Mouse (Mus musculus) CD4-positive, CD25-positive, alpha-beta regulatory T cell, adult 2 months (primary cell): Measurements from ENCODE around the gene Adnp.
A peak's percentile ranks its signal among the peaks of the same experiment; 100 is the strongest.
"Not testable (repeated sequence)": the region's sequence is repeated elsewhere in the genome, so short reads cannot be mapped to it uniquely, and the experiment has no call there.

Source experiments
- DNase-seq: peaks from one replicate; pipeline ENCODE4 v3.0.0-alpha.2; 2012; ENCODE audit warnings: low read depth, low spot score

Adnp gene

DNA sequence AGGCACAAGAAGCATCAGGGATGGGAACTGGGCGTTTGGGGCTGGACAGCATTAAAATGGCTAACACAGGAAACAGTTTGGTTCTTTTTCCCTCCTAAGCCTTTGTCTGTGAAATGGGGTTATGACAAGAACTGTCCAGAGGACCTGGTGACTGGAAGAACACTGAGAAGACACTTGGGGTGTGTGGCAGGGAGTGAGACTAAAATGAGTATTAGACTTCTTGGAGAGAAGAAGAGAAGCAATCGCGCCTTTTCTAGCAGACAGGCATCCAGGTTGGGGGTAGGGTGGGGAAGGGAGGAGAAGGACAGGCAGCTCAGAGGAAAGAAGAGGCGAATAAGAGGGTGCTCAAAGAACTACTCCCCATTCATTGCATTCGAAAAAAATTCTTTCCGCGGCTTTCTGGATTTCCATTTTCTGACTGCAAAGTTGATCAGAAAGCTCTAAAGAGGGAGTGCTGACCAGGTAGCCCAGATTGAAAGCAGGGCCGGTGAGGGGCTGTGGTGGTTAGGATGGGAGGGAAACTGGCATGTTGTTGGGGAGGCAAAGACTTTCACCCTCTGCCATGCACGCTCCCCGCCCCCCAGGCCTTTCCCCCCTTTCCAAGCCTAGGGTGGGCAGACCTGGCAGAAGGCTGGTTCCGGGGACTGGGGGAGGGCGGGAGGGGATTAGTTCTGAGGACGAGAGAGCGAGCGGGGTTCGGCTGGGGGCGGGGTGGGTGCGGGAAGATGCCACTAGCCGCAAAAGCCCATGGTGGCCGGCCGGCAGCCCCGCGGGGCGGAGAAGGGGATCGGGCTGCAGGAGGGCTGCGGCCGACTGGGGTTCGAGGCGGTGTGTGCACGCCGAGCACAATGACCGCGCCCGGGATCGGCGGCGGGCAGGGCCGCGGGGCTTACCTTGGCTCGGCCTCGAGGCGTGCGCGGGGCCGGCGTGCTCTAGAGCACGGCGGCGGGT is 956 bp downstream of the Adnp start:
- DNase-seq = peak; percentile 54

DNA sequence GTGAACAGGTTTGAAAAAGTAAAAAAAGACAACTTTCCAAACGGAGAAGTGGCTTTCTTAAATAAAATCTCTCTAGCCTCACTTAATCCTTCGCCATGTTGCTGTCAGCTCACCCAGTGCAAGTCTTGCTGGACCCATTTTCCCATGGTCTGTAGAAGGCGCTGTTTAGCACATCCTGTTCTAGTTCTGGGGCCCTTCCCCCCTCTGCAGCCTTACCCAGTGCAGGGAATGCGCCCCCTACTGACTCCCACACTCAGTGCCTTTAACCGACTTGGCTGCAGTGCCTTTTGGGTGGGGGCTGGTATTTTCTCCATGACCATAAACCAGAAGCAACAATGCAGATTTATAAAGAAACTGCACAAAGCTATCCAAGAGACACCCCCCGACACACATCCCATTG is 1.6 kb downstream of the Adnp start:
- DNase-seq = peak; percentile 97

DNA sequence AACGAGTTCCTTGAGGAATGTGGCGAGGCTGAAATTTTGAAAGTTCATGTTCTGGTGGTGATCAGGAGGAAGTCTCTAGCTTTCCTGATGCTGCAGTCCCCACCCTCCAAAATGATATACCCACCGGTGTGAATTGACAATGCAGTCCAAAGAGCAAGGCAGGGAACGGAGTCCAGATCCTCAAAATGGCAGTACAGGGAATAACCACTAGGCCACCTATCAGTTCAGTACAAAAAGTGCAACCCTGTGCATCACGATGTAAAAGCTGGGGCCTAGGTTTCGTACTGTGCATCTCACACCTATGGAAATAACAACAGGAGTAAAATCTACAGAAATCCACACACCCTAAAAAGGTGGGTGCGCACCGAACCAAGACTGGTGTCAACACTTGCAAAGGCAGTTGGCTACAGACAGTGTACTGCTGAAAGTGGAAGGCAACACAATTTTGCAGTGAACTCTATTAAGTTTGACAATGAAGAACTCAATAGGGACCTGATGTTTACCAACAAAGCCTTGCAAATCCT is 2.4 kb downstream of the Adnp start:
- DNase-seq = peak; percentile 14

DNA sequence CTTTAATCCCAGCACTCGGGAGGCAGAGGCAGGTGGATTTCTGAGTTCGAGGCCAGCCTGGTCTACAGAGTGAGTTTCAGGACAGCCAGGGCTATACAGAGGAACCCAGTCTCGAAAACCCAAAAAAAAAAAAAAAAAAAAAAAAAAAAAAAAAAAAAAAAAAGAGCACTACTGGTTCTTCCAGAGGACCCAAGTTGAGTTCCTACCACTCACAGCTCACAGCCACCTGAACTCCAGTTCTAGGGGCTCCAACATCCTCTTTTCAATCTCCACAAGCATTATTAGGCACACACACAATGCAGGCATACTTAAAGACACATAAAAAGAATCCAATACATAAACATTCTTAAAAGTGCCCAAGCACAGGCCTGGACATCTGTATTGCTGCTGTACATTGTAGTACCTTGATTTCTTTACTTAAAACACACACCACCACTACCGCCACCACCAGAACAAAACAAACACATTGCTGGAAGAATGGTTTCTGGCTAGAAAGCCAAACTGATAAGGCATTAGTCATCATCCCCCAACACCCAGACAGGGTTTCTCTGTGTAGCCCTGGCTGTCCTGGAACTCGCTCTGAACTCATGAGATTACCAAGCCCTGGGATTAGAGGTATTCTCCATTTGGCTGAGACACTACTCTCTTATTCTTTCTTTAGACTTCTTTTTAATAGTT is 6.8 kb downstream of the Adnp start:
- no peak for DNase-seq

DNA sequence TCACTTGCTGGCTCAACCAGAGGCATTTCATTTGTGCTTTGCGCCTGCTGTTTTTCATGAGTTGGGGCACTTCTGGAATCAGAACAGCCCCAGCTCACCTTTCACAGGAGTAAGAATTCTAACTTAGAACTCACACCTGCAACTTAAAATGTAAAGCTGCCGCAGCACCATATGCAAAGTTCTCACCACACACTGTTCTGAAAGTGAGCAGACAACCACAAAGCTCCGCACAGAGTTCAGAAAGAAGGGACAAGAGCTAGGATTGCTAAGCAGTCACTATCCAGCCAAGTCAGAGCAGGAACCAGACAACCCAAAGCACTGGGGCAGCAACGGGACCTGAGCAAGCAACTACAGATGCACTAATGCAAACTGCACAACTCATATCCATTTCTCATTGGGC is 7.4 kb downstream of the Adnp start:
- DNase-seq = no peak

DNA sequence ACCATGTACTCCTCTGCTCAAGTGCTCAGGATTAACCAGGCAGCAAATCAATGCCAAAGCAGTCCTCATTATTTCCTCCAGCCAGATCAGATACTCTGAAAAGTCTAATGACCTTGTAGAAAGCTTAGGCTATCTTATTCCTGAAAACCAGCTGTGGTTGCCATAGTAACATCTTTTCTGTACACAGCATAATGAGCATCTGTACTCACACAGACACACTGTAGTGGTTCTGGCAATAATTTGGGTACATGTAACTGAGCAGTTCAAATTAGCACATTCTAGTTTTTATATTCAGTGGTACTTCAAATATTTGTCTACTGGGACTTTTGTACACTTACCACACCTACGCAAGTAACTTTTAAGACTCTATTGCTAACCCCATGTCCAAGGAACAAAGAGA is 8.5 kb downstream of the Adnp start:
- no peak for DNase-seq

DNA sequence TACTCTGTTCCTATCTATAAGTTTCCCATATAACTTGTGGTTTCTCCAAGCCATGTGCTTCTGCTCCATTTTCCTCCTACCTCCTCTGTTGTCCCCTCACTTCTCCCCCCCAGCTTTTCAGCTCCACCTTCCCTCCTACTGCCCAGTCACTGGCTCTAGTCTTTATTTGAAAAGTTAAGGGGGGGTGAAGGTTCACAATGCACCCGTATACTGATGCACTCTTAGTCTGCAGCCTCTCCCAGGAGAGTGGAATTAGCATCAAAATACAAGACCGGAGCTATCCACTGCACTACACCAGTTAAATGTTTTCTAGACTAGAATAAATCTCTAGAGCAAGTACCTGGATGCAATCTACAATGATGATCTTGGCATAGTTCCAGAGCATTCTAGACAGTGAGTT is 11.2 kb downstream of the Adnp start:
- no peak for DNase-seq

DNA sequence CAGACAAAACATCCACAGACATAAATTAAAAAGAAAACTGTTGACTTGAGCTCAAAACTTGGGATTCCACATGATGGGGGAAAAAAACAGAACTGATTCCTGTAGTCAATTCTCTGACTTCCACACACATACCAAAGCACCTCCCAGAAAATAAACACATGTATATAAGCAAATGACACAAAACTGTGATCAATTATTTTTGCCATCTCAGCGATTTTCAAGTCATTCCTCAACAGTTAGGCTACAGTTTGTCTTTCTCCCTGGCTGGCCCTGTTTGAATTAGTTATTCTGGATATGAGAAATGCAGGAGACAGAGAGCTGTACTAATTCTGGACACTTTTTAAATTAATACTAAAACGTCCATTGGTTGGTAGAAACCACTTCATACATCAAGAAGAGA is 13.2 kb downstream of the Adnp start:
- no peak for DNase-seq

DNA sequence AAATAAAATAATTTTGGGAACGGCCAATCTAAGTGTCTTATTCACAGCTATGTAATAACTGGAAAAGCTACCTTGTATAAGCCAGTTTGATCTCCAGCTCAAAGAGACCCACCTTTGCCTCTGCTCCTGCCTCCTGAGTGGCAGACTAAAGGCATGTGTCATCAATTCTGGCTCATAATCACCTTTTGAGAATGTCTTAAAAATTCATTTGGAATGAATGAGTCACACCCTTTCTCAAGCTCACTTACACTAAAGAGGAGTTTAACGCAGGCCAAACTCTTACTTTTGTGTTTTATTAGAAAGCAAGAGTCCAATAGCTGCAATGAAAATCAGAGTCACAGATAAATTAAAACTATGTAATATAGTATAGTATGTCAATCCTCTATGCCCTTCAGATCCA is 15.1 kb downstream of the Adnp start:
- DNase-seq = no peak

DNA sequence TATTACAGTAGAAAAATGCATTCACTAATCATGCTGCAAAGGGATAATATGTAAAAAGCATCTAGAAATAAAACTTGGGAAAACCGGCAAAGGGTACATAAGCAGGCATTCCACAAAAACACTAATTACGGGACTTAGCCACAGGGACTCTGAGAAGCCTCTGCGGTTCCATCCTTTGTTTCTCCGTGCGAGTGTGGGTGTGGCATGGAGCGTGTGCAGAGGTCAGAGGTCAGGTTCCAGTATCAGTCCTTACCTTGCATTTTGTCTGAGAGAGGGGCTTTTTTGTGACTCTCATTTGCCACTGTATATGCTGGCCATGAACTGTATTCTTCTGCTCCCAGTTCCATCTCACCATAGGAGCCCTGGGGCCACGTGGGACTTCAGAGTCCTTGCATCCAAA is 31.0 kb downstream of the Adnp start:
- no peak for DNase-seq

DNA sequence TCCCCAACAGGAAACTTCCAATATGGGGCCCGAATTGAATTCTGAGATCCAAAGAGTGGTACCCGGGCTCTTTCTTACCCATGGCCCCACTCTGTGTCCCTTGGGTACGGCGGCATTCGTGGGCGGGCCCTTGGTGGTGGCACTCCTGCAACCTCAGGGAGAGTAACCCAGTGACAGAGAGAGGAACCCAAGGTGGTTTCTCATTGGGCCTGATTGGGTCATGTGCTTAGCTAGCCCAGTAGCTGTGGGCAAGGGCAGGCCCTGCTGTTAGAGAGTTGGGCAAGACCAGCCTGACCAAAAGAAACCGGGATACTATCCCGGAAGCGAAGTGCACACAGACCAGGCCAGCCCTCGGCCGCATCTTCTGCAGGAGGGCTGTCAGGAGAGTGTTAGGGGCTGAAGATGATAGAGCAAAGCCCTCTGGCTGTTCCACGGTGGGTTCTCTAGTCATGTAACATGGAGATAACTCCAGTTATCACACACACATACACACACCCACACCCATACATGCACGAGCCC is 36.7 kb downstream of the Adnp start:
- peak; percentile 69 for DNase-seq

DNA sequence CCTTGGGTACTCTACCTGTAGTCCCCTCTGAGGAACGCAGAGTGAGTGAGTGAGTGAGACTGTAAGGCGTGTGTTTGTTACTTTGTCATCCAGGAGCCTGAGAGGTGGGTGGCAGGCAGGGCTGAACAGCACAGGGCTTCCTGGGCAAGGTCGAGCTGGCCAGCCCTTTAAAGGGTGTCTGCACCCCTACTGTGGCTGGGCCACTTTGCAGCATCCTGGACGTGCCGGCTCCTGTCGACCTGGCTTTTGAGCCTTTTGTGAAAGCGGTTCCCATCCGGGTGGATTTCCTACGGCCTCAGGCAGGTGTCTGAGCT is 37.2 kb downstream of the Adnp start:
- no peak for DNase-seq

DNA sequence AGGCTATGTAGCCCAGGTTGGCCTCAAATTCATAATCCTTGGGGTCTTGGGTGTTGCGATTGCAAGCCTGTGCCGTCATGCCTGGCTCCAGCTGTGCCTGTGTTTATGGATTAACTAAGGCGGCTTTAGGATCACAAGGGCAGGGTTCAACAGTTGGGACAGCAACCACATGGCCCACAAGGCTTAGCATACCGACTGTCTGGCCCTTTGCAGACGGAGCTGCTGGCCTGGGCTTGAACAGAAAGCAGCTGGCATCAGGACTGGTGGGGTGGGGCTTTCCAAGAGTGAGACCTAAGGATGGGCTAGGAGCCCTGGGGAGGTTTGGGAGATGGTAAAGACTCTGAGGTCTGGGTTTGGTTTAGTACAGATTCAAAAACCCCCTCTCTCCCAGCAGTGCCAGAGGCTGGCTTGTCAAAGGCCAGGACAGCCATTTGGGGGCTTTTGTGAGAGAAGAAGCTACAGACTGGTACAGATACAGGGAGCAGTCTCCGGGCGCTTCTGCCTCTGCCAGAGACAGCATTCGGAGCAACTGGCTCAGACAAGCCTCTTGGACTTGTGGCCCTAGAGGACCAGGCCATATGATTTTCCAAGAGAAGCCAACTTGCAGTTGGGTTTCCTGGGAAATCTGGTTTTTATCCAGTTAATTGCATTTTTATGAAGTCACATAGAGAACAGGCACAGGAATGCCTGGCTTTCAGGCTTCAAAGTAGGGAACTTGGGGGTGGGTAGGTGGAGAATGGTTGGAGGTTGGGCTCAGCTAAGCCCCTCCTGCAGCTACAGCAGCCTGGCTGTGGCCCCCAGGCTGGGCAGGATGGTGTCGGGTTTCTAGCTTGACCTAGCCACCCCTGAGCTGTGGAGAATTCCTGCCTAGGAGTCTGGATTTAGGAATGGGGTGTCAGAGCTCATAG is 37.8 kb downstream of the Adnp start:
- no peak for DNase-seq

DNA sequence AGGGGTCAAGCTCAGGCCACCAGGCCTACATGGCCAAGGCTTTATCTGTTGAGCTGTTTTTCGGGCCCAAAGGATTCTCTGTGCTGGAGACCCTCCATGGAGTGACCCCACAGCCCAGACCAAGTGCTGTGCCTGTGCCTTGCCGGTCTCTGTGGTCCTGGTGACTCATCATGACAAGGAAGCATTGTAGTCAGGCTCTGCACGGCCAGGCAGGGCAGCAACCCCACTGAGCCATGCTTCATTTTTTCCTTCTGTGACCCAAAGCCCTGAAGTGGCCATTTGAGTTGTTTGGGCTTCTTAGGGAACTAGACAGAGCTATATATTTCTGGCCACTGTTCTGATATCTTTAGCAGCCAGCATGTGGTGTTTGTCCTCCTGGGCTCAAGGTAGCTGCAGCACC is 39.1 kb downstream of the Adnp start:
- no peak for DNase-seq

DNA sequence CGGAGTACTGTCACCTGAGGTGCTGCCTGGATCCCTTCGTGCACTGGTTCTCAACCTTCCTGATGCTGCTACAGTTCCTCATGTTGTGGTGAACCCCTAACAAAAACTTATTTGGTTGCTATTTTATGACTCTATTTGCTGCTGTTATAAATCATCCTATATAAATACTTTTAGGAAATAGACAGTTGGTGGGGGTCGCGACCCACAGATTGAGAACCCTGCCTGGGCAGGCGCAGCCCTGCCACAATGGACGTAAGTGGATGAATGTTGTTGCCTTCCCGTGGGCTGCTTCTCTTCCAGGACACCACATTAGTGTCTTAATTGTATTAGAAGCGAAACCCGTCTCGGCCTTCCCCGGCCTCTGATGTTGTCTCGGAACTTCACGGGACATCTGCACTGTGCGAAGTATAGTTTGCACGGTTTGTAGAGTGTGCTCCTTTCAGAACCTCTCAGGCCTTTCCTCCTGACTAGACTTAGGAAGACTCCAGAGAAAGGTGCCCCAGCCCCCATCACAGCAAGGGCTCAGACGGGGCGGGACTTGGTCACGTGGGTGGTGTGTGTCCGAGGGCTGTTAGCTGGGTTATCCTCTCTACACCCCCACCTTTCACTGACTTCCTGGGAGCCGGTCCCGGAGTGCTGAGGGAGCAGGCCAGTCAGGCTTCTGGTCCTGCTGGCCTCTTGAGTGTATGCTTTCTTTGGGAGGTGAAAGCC is 40.0 kb downstream of the Adnp start:
- no peak for DNase-seq

DNA sequence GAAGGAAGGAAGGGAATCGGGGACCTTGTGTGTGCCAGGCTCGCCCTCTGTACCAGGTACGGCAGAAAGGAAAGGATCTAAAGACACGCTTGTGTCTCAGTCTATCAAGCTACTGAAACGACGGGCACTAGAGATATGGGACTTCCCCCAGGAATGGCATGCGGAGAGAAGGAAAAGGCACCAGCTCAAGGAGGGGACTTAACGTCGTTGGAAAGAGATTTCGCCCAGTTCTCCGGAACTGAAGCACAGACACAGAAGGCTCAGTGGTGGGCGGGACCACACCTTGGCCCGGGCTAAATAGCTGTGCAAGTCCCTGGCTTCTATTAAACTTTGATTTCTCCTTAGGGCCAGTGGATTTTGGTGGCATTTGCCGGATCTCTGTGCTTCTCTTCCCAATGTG is 44.9 kb downstream of the Adnp start:
- peak; percentile 31 for DNase-seq

DNA sequence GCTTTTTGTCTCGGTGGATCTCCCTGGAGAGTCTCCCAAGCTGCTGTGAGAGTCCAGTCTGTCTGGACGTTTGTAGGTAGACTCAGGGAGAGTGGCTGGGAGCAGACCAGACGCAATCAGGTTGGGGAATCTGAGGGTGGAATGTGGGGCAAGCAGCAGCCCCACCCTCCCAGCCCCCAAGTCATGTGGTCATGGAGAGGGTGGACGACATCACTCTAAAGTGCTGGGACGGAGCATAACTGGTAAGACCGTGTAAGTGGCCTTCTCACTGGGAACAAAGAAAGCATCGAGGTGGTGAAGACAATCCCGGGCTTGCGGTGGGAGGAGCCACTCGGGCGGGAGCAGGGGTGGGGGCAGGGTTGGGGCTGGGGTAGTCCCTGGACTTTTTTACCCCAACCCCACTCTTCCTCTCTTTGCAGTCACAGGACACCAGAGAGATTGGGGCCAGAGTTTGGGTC is 45.4 kb downstream of the Adnp start:
- DNase-seq = no peak

DNA sequence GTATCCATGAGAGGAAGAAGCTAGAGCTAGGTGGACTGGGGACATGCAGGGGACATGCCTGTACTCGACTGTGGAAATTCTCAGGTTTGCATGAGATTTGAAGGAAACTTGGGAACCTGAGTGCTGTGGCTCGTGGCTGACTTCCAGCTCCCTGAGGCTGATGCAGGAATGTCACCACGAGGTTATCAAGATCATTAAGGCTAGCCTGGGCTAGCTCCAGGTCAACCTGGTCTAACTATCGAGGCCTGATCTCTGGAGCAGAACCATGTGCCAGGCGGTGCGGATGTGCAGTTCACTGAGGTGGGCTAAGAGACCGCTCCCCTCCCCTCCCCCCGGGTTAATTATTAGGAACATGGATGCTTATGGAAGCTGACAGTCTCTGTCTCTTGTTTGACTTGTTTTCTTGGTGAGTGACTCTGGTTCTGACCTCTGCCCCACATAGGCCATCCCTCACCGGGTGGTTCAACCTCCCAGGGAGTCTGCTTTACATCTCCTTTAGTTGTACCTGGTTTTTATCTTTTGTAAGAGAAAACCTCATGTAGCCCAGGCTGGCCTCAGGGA is 46.5 kb downstream of the Adnp start:
- no peak for DNase-seq

DNA sequence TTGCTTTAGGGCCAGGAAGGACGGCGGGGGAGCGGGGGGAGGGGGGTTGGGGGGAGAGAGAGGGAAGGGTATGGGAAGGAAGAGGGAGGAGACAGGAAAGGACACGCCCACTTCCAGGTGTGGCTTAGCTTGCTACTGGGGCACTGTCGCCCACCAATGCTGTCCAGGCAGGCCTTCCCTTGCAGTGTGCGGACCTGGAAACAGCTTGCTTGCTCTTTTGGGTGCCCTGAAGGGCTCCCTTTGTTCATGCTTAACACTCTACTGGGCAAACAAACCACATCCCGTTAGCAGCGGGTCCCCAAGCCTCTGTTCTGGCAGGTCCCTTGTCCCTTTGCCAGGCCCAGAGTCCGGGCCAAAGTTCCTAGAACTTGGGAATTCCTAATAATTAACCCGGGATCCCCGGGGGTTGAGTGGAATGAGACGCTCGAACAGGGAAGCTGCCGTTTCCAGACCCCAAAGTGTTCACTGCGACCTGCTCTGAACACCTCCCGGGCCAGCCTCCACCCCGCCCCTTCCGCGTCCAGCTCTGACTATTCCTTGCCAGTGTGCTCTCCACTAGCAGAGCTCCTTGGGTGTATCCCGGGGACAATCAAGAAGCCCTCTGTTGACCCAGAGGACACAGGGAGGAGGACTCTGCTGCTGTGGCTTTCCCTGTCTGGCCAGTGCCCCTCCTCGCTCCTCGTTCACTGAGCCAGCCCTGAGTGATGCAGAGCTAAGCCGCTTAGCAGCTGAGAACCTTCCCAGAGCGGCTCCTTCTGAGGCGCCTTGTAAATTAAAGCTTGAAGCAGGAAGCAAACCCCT is 47.8 kb downstream of the Adnp start:
- peak; percentile 68 for DNase-seq

DNA sequence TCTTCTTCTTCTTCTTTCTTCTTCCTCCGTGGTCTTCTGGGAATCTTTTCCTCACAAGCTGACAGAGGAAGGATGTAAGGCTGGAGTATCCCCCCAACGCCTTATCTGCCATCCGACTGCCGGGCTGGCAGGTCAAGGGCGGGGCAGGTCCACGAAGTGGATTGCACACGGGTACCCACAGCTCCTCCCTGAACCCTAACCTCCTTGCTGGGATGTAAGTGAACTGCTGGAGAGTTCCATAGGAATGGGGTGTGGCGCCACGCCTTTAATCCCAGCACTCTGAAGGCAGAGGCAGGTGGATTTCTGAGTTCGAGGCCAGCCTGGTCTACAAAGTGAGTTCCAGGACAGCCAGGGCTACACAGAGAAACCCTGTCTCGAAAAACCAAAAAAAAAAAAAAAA is 48.9 kb downstream of the Adnp start:
- DNase-seq = not testable (repeated sequence)
